Mouse (Mus musculus) frontal cortex, postnatal 14 days (tissue): ENCODE results near the gene Atp8a1.

Experiments used
- DNase-seq, 2 experiments: peaks; one replicate each; pipeline ENCODE4 v3.0.0; 2022; ENCODE audit warnings: low spot score in 2 of 2

Atp8a1 gene

DNA sequence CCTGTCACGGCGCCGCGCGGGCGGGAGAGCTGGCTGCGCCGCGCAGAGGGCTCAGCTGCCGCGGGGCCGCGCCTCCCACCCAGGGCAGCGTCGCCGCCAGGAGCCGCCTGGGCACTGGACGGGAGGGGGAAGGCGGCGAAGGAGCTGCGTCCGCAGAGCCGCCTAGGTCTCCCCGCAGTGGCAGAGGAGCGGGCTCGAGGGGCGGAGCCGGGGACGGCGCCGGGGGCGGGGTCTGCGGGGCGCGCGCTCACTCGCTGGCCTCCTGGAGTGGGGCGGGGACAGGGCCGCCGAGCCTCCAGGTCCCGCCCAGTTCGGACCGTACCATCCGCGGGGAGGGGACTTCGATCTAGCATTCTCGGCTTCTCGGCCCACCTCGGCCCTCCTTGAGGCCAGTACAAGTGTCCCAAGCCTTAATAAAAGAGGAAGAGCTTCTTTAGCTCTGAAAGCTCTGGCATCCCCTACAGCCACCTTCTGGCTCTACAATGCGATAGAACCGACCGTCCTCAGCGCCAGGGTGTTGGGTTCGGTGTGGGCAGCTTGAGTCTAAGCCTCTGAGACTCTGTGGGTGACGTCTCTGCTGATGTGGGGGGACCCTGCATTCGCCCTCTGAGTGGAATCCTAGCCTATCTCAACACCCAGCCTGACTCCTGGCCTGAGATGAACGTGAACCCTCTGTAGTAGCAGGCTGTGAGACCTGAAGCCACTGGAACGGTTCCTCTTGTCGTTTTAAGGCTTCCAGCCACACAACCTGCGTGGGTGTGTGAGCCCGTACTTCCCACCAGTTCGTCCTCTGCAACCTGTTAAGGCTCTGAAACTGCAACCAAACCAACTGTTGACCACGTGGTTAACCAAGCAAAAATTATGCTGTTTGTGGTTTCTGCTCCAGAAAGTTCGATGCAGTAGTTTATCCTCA lies at the start of gene Atp8a1:
TSS of gene Atp8a1 (minus strand) at position 182 of the 913 bp plus-strand sequence.
- peak; percentile 95 to 98 for DNase-seq

DNA sequence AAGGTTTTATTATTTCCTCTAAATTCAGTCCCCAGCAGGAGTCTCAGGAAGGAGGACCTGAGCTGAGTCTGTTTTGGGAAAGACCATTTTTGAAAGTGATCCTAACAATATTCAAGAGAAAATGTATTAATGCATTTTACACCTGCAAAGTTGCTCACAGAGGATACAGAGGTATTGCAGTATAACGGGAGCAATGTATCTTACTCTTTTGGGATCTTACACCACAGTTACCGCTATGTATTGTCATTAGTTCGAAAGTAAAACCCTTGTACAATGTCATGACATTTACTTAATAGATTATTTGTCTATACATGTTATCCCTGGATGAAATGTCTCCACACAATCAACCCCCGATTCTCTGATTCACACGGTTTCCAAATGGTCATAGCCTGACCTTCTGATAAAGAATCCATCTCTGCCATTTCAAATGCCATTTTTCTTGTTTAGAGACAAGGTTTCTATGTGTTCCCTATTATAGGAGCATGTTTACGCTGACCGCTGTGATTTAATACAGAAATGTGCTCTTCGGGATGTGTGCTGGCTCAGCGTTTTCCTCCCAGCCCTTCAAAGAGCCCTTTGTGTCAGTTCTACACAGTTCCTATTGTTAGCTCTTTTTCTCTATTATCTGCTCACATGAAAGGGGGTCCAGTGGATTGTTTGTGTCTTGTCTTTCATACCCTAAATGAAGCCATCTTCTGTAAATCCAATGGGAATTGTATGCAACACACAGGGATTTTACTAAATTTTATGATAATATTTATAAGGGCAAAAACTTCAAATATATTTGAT lies 37.4 kb upstream of the Atp8a1 start:
- no peak for DNase-seq

DNA sequence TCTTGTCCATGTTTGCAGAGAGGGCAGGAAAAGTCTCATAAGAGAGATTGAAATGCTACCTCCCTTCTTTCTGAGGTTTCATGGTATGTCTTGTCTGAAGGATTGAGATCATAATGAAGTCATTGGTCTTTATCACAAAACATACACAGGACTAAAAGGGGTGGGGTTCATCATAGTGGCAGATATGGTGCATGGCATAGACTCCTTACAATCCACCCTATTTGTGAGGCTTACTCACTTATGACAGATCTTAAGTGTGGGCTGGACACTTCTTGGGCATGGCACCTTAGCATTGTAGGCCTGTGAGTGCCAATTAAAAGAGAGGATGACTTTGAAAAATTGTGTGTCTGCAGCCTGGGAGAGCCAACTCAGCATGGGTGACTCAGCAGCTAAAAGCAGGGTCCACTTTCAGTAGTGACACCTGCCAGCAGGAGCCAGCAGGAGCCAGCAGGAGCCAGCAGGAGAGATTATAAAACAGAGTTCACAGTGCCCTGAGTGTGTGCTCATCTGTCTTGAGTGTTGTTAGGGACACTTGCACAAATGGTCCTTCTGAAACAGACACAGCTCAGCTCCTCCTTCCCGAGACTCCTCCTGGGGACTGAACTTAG lies 36.4 kb upstream of the Atp8a1 start:
- DNase-seq = no peak

GRCm38 (mm10) chr5:67871414-67871813 lies 24.2 kb upstream of the Atp8a1 start:
- no peak for DNase-seq

GRCm38 (mm10) chr5:67866221-67866620 lies 19.0 kb upstream of the Atp8a1 start:
- no peak for DNase-seq

DNA sequence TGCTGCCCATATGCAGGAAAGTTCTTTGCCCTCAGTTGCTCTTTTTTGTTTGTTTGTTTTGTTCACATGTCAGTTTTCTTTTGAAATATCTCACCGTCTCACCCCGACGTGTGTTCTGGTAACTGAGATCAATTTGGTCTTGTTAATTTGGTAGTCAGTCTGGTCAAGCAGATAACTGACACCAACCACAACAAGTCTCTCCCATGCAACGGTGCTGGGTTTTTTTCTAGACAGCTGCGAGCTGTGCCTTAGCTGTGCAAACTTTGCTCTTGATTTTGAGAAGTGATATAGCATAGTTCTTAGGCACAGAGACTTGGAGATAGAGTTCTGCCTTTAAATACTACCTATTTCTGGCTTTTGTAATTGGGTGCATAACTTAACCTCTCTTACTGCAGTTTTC lies 18.4 kb upstream of the Atp8a1 start:
- DNase-seq = no peak

- DNase-seq = no peak
Measured at GRCm38 (mm10) chr5:67864508-67865060, 17.4 kb upstream of the Atp8a1 start.

GRCm38 (mm10) chr5:67863950-67864391 lies 16.7 kb upstream of the Atp8a1 start:
- no peak for DNase-seq

DNA sequence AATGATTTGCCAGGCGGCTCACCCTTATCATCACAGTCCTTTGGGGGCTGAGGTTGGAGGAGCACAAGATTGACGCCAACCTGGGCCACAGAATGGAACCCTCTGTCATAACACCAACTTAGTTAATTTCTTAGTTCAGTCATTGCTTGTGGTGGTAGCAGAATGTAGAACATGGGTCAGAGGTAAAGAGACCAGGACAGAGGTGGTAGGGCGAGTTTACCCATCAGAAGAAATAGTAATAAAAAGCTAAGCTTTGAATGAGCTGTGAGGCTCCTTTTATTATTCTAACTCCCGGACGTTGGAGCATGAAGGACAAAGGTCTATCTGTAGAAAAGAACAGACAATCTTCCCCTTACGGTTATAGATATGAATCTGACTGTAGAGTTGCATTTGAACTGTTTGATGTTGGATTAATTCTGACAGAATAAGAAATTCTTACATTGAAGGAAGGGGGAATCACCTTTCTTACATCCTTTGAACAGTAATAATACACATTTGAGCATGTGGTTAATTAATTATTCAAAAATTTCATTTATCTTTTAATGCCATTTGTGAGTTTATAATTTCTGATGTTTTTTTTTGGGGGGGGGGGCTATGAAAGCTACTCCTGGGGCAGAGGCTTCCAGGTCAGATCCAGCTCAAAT lies 7.9 kb upstream of the Atp8a1 start:
- no peak for DNase-seq

DNA sequence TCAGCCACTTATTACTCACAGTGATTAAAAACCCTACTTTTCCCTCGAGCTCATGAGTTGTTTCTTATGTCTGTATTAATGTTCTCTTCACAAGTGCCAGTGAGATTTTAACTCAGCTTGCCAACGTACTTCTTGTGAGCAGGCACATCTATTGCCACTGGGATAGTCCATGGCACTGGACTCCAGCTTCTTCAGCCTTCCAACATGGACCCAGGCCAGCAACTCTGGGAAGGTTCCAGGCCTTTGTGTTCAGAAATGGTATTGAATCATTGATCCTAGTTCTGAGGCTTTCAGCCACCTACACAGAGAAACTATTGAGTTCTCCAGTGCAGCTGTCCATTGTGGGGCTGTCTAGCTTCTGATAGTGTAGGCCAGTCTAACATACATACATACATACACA lies 5.6 kb upstream of the Atp8a1 start:
- DNase-seq = no peak

DNA sequence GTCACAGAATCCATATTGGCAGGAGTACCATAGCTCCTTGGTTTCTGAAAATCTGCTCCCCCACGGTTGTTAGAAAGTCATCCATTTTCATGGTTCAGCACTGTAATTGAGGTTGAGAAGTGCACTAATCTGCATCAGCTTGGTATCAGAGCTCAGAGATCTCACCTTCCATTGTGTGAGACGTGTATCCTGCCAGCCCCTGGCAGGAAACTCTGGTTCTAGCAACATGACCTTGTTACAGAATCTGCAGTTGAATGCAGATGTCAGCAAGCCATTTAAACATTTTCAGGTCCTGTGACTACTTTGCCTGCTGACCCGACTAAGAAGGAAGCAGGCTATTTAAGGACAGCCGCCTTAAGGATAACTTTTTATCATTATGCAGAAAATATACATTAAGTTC lies 2.2 kb upstream of the Atp8a1 start:
- DNase-seq = no peak

DNA sequence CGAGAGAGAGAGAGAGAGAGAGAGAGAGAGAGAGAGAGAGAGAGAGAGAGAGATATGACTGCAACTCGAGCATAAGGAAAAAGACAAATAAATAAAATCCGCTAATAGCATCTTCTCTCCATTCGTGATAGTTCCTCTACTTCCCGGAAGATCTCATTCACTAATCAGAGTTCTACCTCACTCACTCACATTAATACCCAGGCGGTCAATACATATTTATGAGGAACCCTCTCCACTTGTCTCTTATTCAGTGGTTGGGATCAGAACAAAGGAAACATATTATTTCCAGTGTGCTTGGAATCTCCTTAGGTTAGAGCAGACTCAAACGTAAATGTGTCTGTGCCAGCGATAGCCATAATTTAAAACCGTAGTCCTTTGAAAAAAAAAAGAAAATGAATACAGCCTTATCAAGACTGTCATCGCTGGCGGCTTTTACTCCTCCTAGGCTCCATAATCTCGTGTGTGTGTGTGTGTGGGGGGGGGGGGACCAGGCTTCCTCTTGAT lies 1.3 kb upstream of the Atp8a1 start:
- DNase-seq = no peak

- peak; percentile 41 to 48 for DNase-seq
Measured at GRCm38 (mm10) chr5:67846361-67847224, 641 bp downstream of the Atp8a1 start.

- no peak for DNase-seq
Measured at GRCm38 (mm10) chr5:67845190-67845691, 2.0 kb downstream of the Atp8a1 start.

DNA sequence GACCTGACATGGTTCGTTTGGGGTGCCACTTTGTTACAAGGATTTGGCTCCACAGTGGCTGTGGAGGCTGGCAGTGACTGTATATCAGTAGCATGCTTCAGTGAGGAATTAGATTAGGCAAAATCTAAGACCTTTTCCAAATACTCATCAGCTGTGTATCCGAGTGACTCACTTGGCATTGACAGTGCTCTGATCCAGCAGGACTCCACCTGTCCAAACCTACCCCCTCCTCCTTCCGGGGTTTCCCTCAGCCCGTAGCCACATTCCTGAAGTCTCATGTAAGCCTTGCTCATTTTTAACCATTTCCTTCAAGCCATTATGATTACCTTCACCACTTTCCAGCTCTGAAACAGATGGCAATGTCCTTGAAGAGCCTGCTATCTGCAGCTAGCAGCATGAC lies 3.2 kb downstream of the Atp8a1 start:
- DNase-seq = no peak

DNA sequence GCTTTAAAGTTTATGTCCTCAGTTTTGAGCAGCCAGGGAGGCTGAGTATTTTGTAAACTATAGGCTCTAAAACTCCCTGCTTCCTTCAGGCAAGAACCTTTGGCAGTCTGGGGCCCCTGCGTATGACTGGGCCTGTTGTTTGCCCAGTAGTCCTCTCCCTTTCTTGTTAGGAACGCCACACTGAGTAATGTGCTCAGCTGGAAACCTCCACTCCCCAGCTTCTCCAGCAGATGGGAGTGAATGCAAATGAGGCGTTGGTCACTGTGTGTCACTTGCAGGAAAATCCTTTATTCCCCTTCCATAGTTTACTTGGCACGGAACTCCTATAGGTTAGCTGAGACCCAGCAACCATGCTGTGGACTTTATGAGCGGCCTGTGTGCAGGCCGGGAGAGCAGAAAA lies 4.9 kb downstream of the Atp8a1 start:
- no peak for DNase-seq

GRCm38 (mm10) chr5:67833841-67834240 lies 13.4 kb downstream of the Atp8a1 start:
- no peak for DNase-seq

DNA sequence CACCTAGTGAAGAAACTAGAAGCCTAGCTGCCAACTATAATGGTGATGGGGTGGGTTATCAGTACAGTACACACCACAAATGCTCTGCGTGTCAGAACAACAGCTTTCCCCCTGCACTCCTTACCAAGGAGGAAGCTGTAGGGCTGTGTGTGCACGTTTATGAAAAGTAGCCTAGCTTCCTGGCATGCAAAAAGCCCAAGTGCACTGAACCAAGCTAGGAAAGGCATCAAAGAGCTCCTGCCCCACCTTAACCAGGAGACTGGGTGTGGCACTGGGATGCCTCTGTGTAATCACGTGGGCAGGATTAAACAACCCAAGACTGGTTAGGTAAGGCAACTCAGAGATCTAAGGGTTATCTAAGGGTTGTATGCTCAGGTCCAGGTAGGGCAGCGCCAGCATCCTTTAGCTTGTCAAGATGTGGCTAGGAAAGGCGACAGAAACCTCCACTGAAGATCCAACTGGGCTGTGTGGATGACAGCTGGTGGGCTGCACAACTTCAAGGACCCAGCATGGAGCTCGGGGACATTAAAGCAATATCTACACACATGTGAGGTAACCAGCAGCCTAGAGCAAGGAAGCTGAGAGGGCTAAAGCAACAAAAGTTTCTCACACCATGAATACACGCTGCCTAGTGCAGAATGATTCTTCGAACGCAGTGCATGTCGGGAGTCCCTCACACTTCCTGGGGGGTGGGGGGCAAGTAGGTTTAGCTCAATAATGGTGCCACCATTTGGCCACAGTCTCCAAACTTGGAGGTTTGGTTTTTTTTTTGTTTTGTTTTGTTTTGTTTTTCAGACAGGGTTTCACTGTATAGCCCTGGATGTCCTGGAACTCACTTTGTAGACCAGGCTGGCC lies 15.7 kb downstream of the Atp8a1 start:
- no peak for DNase-seq

DNA sequence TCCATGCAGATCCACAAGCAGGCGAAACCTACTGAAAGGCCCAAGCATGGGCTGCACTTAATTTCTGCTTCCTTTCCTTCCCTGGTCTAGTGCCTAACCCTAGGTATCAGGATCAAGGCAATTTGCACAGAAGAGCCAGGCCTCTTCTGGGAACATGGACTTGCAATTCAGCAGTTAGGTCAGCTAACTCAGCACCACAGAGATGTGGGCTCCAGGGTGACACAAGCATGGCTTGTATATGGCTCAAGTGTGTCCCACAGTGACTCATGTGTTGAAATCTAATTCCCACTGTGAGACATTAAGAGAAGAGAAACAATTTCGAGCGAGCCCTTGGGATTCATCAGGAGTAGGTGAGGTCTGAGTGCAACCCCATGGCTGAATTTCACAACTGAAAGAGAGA lies 18.9 kb downstream of the Atp8a1 start:
- DNase-seq = no peak
